Mouse (Mus musculus) activated CD4-positive, CD25-positive, alpha-beta regulatory T cell, adult 4 months (primary cell): Measurements from ENCODE around the gene Lurap1l. TPM values are rescaled to one million over a fixed set of nuclear protein-coding genes. Genes with fewer than 3 reads are reported as not detected.

Experiments used
- polyA plus RNA-seq, 2 experiments: library from polyadenylated mRNA; unstranded; fragments of 100-300 nt; shearing (Covaris generic); gene quantifications; one replicate each; pipeline ENCODE4 v1.2.1; 2017

The Lurap1l gene
- polyA plus RNA-seq, 2 experiments from 2014 or later: not detected

Other genes starting within 250 kb of the Lurap1l start
- not detected for gene Tyrp1, start 76.5 kb upstream of the Lurap1l start, polyA plus RNA-seq